Mouse (Mus musculus) embryonic facial prominence, embryonic 10.5 days (tissue): ENCODE measurements around the gene Gm32742. TPM values are rescaled to one million over a fixed set of nuclear protein-coding genes. Genes with fewer than 3 reads are reported as not detected.

Experiments used
- DNase-seq: peaks from one replicate; pipeline ENCODE4 v3.0.0-alpha.2; 2017; ENCODE audit warnings: low spot score
- H3K27ac ChIP-seq: fragments of 300-500 bp; sonication (generic); replicated peaks from 2 replicates; pipeline ENCODE4 v1.5.1; 2016; ENCODE audit warnings: mild to moderate bottlenecking
- H3K27me3 ChIP-seq: fragments of 300-500 bp; sonication (generic); replicated peaks from 2 replicates; pipeline ENCODE4 v1.6.1; 2016; ENCODE audit warnings: low read depth, mild to moderate bottlenecking; ENCODE audit not compliant: poor library complexity, severe bottlenecking
- H3K36me3 ChIP-seq: fragments of 300-500 bp; sonication (generic); replicated peaks from 2 replicates; pipeline ENCODE4 v1.6.1; 2016; ENCODE audit warnings: mild to moderate bottlenecking, moderate library complexity
- H3K4me1 ChIP-seq: fragments of 300-500 bp; sonication (generic); 2 replicates; pipeline ENCODE4 v1.6.1; 2016
- H3K4me3 ChIP-seq: fragments of 300-500 bp; sonication (generic); 2 replicates; pipeline ENCODE4 v1.5.1; 2016; ENCODE audit warnings: mild to moderate bottlenecking, moderate library complexity
- H3K9me3 ChIP-seq: fragments of 300-500 bp; sonication (generic); 2 replicates; pipeline ENCODE4 v1.6.1; 2016; ENCODE audit warnings: mild to moderate bottlenecking
- WGBS: fragments of 180-500 bp; shearing (Covaris S2); methylation state at CpG from one replicate; pipeline ENCODE4 v1.1.7; 2016; 5-methylcytosine and 5-hydroxymethylcytosine counted together
- microRNA counts: library from miRNA; unstranded; fragments of <30 nt; microRNA quantifications from one replicate; lab custom pipeline; 2017
- microRNA-seq: library from miRNA; unstranded; fragments of <30 nt; microRNA quantifications from one replicate; pipeline ENCODE4, GENCODE M21; 2017
- polyA plus RNA-seq: library from polyadenylated mRNA; unstranded; fragments of >200 nt; fragmentation: Nextera tagmentation; extraction: Ambion mirVana; gene quantifications from 2 replicates; pipeline ENCODE4 v1.2.1, GENCODE M21; 2016

The Gm32742 gene
- polyA plus RNA-seq, 1 experiment from 2014 or later = 0.01 TPM

GRCm38 (mm10) chr9:51096306-51096705, 69.0 kb downstream of the Gm32742 start:
- no peak overlapping the region for H3K4me3 ChIP-seq
- H3K27ac ChIP-seq = no peak overlapping the region
- H3K27me3 ChIP-seq = peaks cover 18% of the 10 kb centered on the region
- no peaks in the 10 kb centered on the region for H3K4me1 ChIP-seq
- no peaks in the 10 kb centered on the region for H3K36me3 ChIP-seq
- no peak for DNase-seq
- WGBS = 66% methylated on average over 2 of the region's 2 CpGs
- H3K9me3 ChIP-seq = no peaks in the 10 kb centered on the region

GRCm38 (mm10) chr9:51093697-51094096, 71.6 kb downstream of the Gm32742 start:
- 78% methylated on average over 5 of the region's 5 CpGs for WGBS
- Histone ChIP-seq H3K9me3 (no peaks in the 10 kb centered on the region), H3K27me3 (no peaks in the 10 kb centered on the region), H3K4me3 (no peak overlapping the region), H3K36me3 (no peaks in the 10 kb centered on the region), H3K4me1 (no peaks in the 10 kb centered on the region), H3K27ac (no peak overlapping the region)
- no peak for DNase-seq

- 86% methylated on average over 5 of the region's 5 CpGs for WGBS
- peaks cover 9% of the 10 kb centered on the region for H3K4me1 ChIP-seq
- H3K27ac ChIP-seq = no peak overlapping the region
These were observed 83.7 kb downstream of the Gm32742 start for GRCm38 (mm10) chr9:51081614-51082013.

More at GRCm38 (mm10) chr9:51081614-51082013, 83.7 kb downstream of the Gm32742 start:
- H3K4me3 ChIP-seq = no peak overlapping the region
- DNase-seq = no peak
- H3K36me3 ChIP-seq = no peaks in the 10 kb centered on the region
- H3K27me3 ChIP-seq = no peaks in the 10 kb centered on the region; the same call in 1 of the 2 replicates
- no peaks in the 10 kb centered on the region for H3K9me3 ChIP-seq

MicroRNAs encoded within 50 kb of the gene (microRNA counts, 519-probe panel; counts per million panel counts)
- microRNA mmu-miR-34b-3p (lab: Ali Mortazavi, UCI) (188 counts per million, percentile 57 among the panel's probes with 10 or more counts), microRNA mmu-miR-34b-5p (lab: Ali Mortazavi, UCI) (2,366 counts per million, percentile 64 among the panel's probes with 10 or more counts), microRNA mmu-miR-34c (lab: Ali Mortazavi, UCI) (188 counts per million, percentile 57 among the panel's probes with 10 or more counts)

Small RNA genes lying within 50 kb of the gene (microRNA-seq; reads per million reads assigned to microRNA genes)
- gene Mir34b (47.9 reads per million, percentile 41 among the genes with 10 or more reads in this experiment), gene Mir34c (1,562 reads per million, percentile 78 among the genes with 10 or more reads in this experiment)

Other genes with a start within 250 kb of the Gm32742 start
- gene Sik2, start 156.4 kb downstream of the Gm32742 start, polyA plus RNA-seq = 18.3 and 19.9 TPM in 2 replicates
- not detected in 2 replicates for gene Btg4, start 104.6 kb downstream of the Gm32742 start, polyA plus RNA-seq
- gene Layn, start 88.4 kb downstream of the Gm32742 start, polyA plus RNA-seq = 1.5 and 2.5 TPM in 2 replicates
- not detected in 2 replicates for gene 4833427G06Rik, start 63.4 kb downstream of the Gm32742 start, polyA plus RNA-seq
- gene Pou2af1, start 48.2 kb upstream of the Gm32742 start, polyA plus RNA-seq = not detected in 2 replicates
- gene Colca2, start 113.1 kb upstream of the Gm32742 start, polyA plus RNA-seq = 1.9 and 2.1 TPM in 2 replicates
- gene 1810046K07Rik, start 163.4 kb upstream of the Gm32742 start, polyA plus RNA-seq = not detected in 2 replicates